Mouse (Mus musculus) bone marrow macrophage, adult 2 months (primary cell): Measurements from ENCODE around the gene Ccl25.

ENCODE experiments used
- CTCF ChIP-seq: IDR thresholded peaks from 2 replicates; pipeline ENCODE4 v1.5.1; 2012; ENCODE audit warnings: low read depth, mild to moderate bottlenecking, low read length, moderate library complexity
- POLR2A ChIP-seq: IDR thresholded peaks from 2 replicates; pipeline ENCODE4 v1.6.1; 2012; ENCODE audit warnings: mild to moderate bottlenecking, low read depth, low read length, borderline replicate concordance

- TF ChIP-seq CTCF (no peak), POLR2A (no peak)
Measured at GRCm38 (mm10) chr8:4312104-4312503, 12.9 kb upstream of the Ccl25 start.
